Mouse (Mus musculus) liver, postnatal 0 days (tissue): ENCODE results near the gene Cyb5d1. TPM values are rescaled to one million over a fixed set of nuclear protein-coding genes. Genes with fewer than 3 reads are reported as not detected.
A peak's percentile ranks its signal among the peaks of the same experiment; 100 is the strongest.

Experiments
- ATAC-seq: fragments of 200-750 bp; cut with Nextera tagmentation; 2 replicates; pipeline ENCODE4 v1.8.0; 2017; ENCODE audit warnings: mild to moderate bottlenecking, moderate library complexity
- DNase-seq: peaks from one replicate; pipeline ENCODE4 v3.0.0-alpha.2; 2016
- H3K27ac ChIP-seq: fragments of 300-500 bp; sonication (generic); 2 replicates; pipeline ENCODE4 v1.5.1; 2014; ENCODE audit warnings: antibody characterized with exemption, moderate library complexity, mild to moderate bottlenecking, low read depth
- H3K27me3 ChIP-seq: fragments of 300-500 bp; sonication (generic); 2 replicates; pipeline ENCODE4 v1.6.1; 2014; ENCODE audit warnings: low read length, control low read depth, mixed read lengths; ENCODE audit not compliant: insufficient read depth
- H3K36me3 ChIP-seq: fragments of 300-500 bp; sonication (generic); replicated peaks from 2 replicates; pipeline ENCODE4 v1.6.1; 2014; ENCODE audit warnings: mild to moderate bottlenecking, control low read depth, low read length, moderate library complexity, mixed read lengths; ENCODE audit not compliant: insufficient read depth
- H3K4me1 ChIP-seq: fragments of 300-500 bp; sonication (generic); 2 replicates; pipeline ENCODE4 v1.6.1; 2014; ENCODE audit warnings: antibody characterized with exemption, mild to moderate bottlenecking, control low read depth; ENCODE audit not compliant: insufficient read depth
- H3K4me2 ChIP-seq: fragments of 300-500 bp; sonication (generic); 2 replicates; pipeline ENCODE4 v1.6.1; 2014; ENCODE audit warnings: low read depth, mild to moderate bottlenecking, low read length, moderate library complexity, mixed read lengths
- H3K4me3 ChIP-seq: fragments of 300-500 bp; sonication (generic); 2 replicates; pipeline ENCODE4 v1.5.1; 2014; ENCODE audit warnings: low read depth, low read length
- H3K9ac ChIP-seq: fragments of 300-500 bp; sonication (generic); replicated peaks from 2 replicates; pipeline ENCODE4 v1.6.1; 2014; ENCODE audit warnings: mild to moderate bottlenecking, moderate library complexity
- H3K9me3 ChIP-seq: fragments of 300-500 bp; sonication (generic); 2 replicates; pipeline ENCODE4 v1.6.1; 2016; ENCODE audit warnings: mild to moderate bottlenecking, control low read depth, low read length, mixed read lengths
- CTCF ChIP-seq: sonication (generic); IDR thresholded peaks from 2 replicates; pipeline ENCODE4 v1.5.1; 2016; ENCODE audit warnings: antibody characterized with exemption, low read depth
- EP300 ChIP-seq: IDR thresholded peaks from 2 replicates; pipeline ENCODE4 v1.6.1; 2016; ENCODE audit warnings: antibody characterized with exemption, low read depth, mild to moderate bottlenecking
- WGBS: fragments of 180-500 bp; shearing (Covaris S2); extraction: QIAGEN DNeasy Blood & Tissue Kit; methylation state at CpG from one replicate; pipeline ENCODE4 v1.1.7; 2014; ENCODE audit not compliant: insufficient replicate concordance; 5-methylcytosine and 5-hydroxymethylcytosine counted together
- polyA plus RNA-seq: library from polyadenylated mRNA; unstranded; fragments of >200 nt; fragmentation: Nextera tagmentation; extraction: Ambion mirVana; gene quantifications from 2 replicates; pipeline ENCODE4 v1.2.1, GENCODE M21; 2015

The Cyb5d1 gene
- polyA plus RNA-seq, 1 experiment from 2014 or later, result 5.4 TPM

- H3K9ac ChIP-seq, result peak overlapping the region; percentile 89
- ATAC-seq (peak; percentile 3), DNase-seq (peak; percentile 72)
- H3K27ac ChIP-seq, result peak overlapping the region; percentile 97
- under 1% methylated on average over 41 of the region's 41 CpGs for whole genome bisulfite sequencing
- peaks cover 23% of the 10 kb centered on the region for H3K36me3 ChIP-seq
- TF ChIP-seq EP300 (peak; percentile 49), CTCF (no peak)
- H3K4me1 ChIP-seq, result peaks cover 43% of the 10 kb centered on the region
- no peaks in the 10 kb centered on the region for H3K9me3 ChIP-seq
- H3K27me3 ChIP-seq, result no peaks in the 10 kb centered on the region
- H3K4me3 ChIP-seq, result peak overlapping the region; percentile 77
- H3K4me2 ChIP-seq, result peak overlapping the region; percentile 93
Observed at GRCm38 (mm10) chr11:69410310-69411072, 15.1 kb upstream of the Cyb5d1 start.

GRCm38 (mm10) chr11:69410045-69410309 lies 14.5 kb upstream of the Cyb5d1 start:
- no peak for ATAC-seq
- Histone ChIP-seq H3K4me2 (peak overlapping the region; percentile 93), H3K27ac (peak overlapping the region; percentile 97), H3K4me3 (peak overlapping the region; percentile 77), H3K36me3 (peaks cover 28% of the 10 kb centered on the region), H3K27me3 (no peaks in the 10 kb centered on the region), H3K4me1 (peaks cover 38% of the 10 kb centered on the region), H3K9me3 (no peaks in the 10 kb centered on the region), H3K9ac (peak overlapping the region; percentile 89)
- no peak for DNase-seq
- WGBS, result 0% methylated on average over 18 of the region's 18 CpGs
- TF ChIP-seq EP300 (no peak), CTCF (no peak)

GRCm38 (mm10) chr11:69409378-69410044 lies 14.1 kb upstream of the Cyb5d1 start:
- Histone ChIP-seq H3K9ac (peak overlapping the region; percentile 89), H3K27ac (peak overlapping the region; percentile 97), H3K4me1 (peaks cover 33% of the 10 kb centered on the region), H3K4me2 (peak overlapping the region; percentile 93), H3K27me3 (no peaks in the 10 kb centered on the region), H3K4me3 (peak overlapping the region; percentile 77), H3K36me3 (peaks cover 31% of the 10 kb centered on the region), H3K9me3 (no peaks in the 10 kb centered on the region)
- under 1% methylated on average over 39 of the region's 46 CpGs for WGBS
- ATAC-seq, result peak; percentile 39
- TF ChIP-seq CTCF (no peak), EP300 (no peak)
- peak; percentile 90 for DNase-seq

GRCm38 (mm10) chr11:69408541-69409377 lies 13.3 kb upstream of the Cyb5d1 start:
- H3K36me3 ChIP-seq, result peaks cover 39% of the 10 kb centered on the region
- WGBS, result under 1% methylated on average over 33 of the region's 33 CpGs
- peaks cover 28% of the 10 kb centered on the region for H3K4me1 ChIP-seq

GRCm38 (mm10) chr11:69407724-69408004 lies 12.2 kb upstream of the Cyb5d1 start:
- peaks cover 45% of the 10 kb centered on the region for H3K36me3 ChIP-seq
- no peak overlapping the region for H3K4me3 ChIP-seq
- 88% methylated on average over 4 of the region's 4 CpGs for WGBS
- ATAC-seq (no peak), DNase-seq (no peak)
- H3K27me3 ChIP-seq, result no peaks in the 10 kb centered on the region
- no peak overlapping the region for H3K27ac ChIP-seq
- H3K9me3 ChIP-seq, result no peaks in the 10 kb centered on the region
- H3K4me1 ChIP-seq, result peaks cover 17% of the 10 kb centered on the region
- H3K9ac ChIP-seq, result peak overlapping the region; percentile 89
- H3K4me2 ChIP-seq, result peak overlapping the region; percentile 93; the same call in 1 of the 2 replicates
- TF ChIP-seq EP300, result no peak
- TF ChIP-seq CTCF, result no peak

More at GRCm38 (mm10) chr11:69408541-69409377, 13.3 kb upstream of the Cyb5d1 start:
- peak overlapping the region; percentile 89 for H3K9ac ChIP-seq
- H3K4me2 ChIP-seq, result peak overlapping the region; percentile 93
- ATAC-seq (peak; percentile 72), DNase-seq (peak; percentile 82)
- no peaks in the 10 kb centered on the region for H3K27me3 ChIP-seq
- H3K27ac ChIP-seq, result peak overlapping the region; percentile 97
- H3K9me3 ChIP-seq, result no peaks in the 10 kb centered on the region
- TF ChIP-seq EP300 (0 out of 2 replicates have a peak, but pooled peaks have one; percentile 11), CTCF (peak; percentile 27; the same call in 1 of the 2 replicates)
- peak overlapping the region; percentile 77 for H3K4me3 ChIP-seq
